Mouse (Mus musculus) heart, embryonic 12.5 days (tissue): ENCODE measurements at regions not wholly inside any gene's neighbourhood (a gene's known extent, or its start where the extent isn't known, plus 50 kb on each side); places are given as distances from the start of the nearest gene placed in this dataset.

Experiments used
- ATAC-seq: fragments of 200-750 bp; cut with Nextera tagmentation; 2 replicates; pipeline ENCODE4 v1.8.0; 2017; ENCODE audit warnings: moderate TSS enrichment, moderate library complexity; ENCODE audit not compliant: insufficient number of reproducible peaks, low FRiP score
- H3K27ac ChIP-seq: fragments of 300-500 bp; sonication (generic); 2 replicates; pipeline ENCODE4 v1.5.1; 2016; ENCODE audit warnings: mild to moderate bottlenecking, moderate library complexity; ENCODE audit not compliant: poor library complexity, severe bottlenecking
- H3K27me3 ChIP-seq: fragments of 300-500 bp; sonication (generic); replicated peaks from 2 replicates; pipeline ENCODE4 v1.6.1; 2016; ENCODE audit warnings: mild to moderate bottlenecking, moderate library complexity
- H3K36me3 ChIP-seq: fragments of 300-500 bp; sonication (generic); 2 replicates; pipeline ENCODE4 v1.6.1; 2016; ENCODE audit warnings: mild to moderate bottlenecking, moderate library complexity
- H3K4me1 ChIP-seq: fragments of 300-500 bp; sonication (generic); replicated peaks from 2 replicates; pipeline ENCODE4 v1.6.1; 2016; ENCODE audit warnings: mild to moderate bottlenecking
- H3K4me2 ChIP-seq: fragments of 300-500 bp; sonication (generic); 2 replicates; pipeline ENCODE4 v1.6.1; 2016; ENCODE audit warnings: mild to moderate bottlenecking, moderate library complexity
- H3K4me3 ChIP-seq: fragments of 300-500 bp; sonication (generic); 2 replicates; pipeline ENCODE4 v1.5.1; 2016; ENCODE audit warnings: mild to moderate bottlenecking
- H3K9ac ChIP-seq: fragments of 300-500 bp; sonication (generic); 2 replicates; pipeline ENCODE4 v1.6.1; 2016; ENCODE audit warnings: mild to moderate bottlenecking, moderate library complexity
- H3K9me3 ChIP-seq: fragments of 300-500 bp; sonication (generic); replicated peaks from 2 replicates; pipeline ENCODE4 v1.6.1; 2016; ENCODE audit warnings: mild to moderate bottlenecking, moderate library complexity

GRCm38 (mm10) chr7:33857431-33857830 lies 87.4 kb downstream of the Scgb2b26 start:
- ATAC-seq, result no peak
- Histone ChIP-seq H3K27me3 (no peaks in the 10 kb centered on the region), H3K9me3 (peaks cover 65% of the 10 kb centered on the region), H3K4me1 (no peaks in the 10 kb centered on the region), H3K4me3 (no peak overlapping the region), H3K36me3 (no peaks in the 10 kb centered on the region), H3K27ac (no peak overlapping the region), H3K9ac (no peak overlapping the region), H3K4me2 (no peak overlapping the region)

- no peaks in the 10 kb centered on the region for H3K4me1 ChIP-seq
- ATAC-seq, result no peak
- no peak overlapping the region for H3K9ac ChIP-seq
- H3K36me3 ChIP-seq, result no peaks in the 10 kb centered on the region
- peaks cover 68% of the 10 kb centered on the region for H3K9me3 ChIP-seq
- H3K27me3 ChIP-seq, result no peaks in the 10 kb centered on the region
- no peak overlapping the region for H3K4me3 ChIP-seq
- no peak overlapping the region for H3K4me2 ChIP-seq
- H3K27ac ChIP-seq, result no peak overlapping the region
Measured at GRCm38 (mm10) chr7:33854911-33855310, 89.9 kb downstream of the Scgb2b26 start.
